Mouse (Mus musculus) retina, postnatal 1 day (tissue): ENCODE measurements around the gene Gmps.

Source experiments
- DNase-seq: peaks from one replicate; pipeline ENCODE4 v3.0.0-alpha.2; 2012

Gene Gmps

GRCm38 (mm10) chr3:63975955-63976908, at the start of gene Gmps:
Gene Gmps, plus strand, starts transcription at chr3:63976106.
- DNase-seq, result peak; percentile 95

GRCm38 (mm10) chr3:63928878-63929859, 46.7 kb upstream of the Gmps start, which contains the start of gene E130311K13Rik:
Gene E130311K13Rik, minus strand, starts transcription at chr3:63929472.
- peak; percentile 93 for DNase-seq

GRCm38 (mm10) chr3:63938928-63939327, 37.0 kb upstream of the Gmps start:
- DNase-seq, result no peak

GRCm38 (mm10) chr3:63941204-63941850, 34.6 kb upstream of the Gmps start:
- DNase-seq, result no peak

- DNase-seq, result no peak
These were observed 26.1 kb upstream of the Gmps start for GRCm38 (mm10) chr3:63949837-63950236.

GRCm38 (mm10) chr3:63963421-63964099, 12.3 kb upstream of the Gmps start:
- DNase-seq, result peak; percentile 30

GRCm38 (mm10) chr3:63964100-63964921, 11.6 kb upstream of the Gmps start, which contains the start of gene Slc33a1:
Gene Slc33a1, minus strand, starts transcription at chr3:63964768.
- DNase-seq, result peak; percentile 100

- no peak for DNase-seq
These were observed 11.0 kb upstream of the Gmps start for GRCm38 (mm10) chr3:63964922-63965249.

GRCm38 (mm10) chr3:63965929-63966328, 10.0 kb upstream of the Gmps start:
- no peak for DNase-seq

- DNase-seq, result no peak
These were observed 2.0 kb downstream of the Gmps start for GRCm38 (mm10) chr3:63977895-63978294.

- no peak for DNase-seq
These were observed 10.8 kb downstream of the Gmps start for GRCm38 (mm10) chr3:63986656-63987055.

GRCm38 (mm10) chr3:63988722-63989440, 13.0 kb downstream of the Gmps start:
- DNase-seq, result no peak

GRCm38 (mm10) chr3:64021436-64021835, 45.5 kb downstream of the Gmps start:
- no peak for DNase-seq

GRCm38 (mm10) chr3:64021867-64022266, 46.0 kb downstream of the Gmps start:
- DNase-seq, result no peak

GRCm38 (mm10) chr3:64029846-64030245, 53.9 kb downstream of the Gmps start:
- DNase-seq, result no peak

GRCm38 (mm10) chr3:64038136-64038841, 62.4 kb downstream of the Gmps start:
- no peak for DNase-seq

- peak; percentile 95 for DNase-seq
These were observed 64.2 kb downstream of the Gmps start for GRCm38 (mm10) chr3:64039818-64040784.
